Mouse (Mus musculus) kidney, adult 11 months (tissue): ENCODE measurements around the gene Ap3d1.

Experiments
- DNase-seq: peaks from one replicate; pipeline ENCODE4 v3.0.0; 2022

Gene Ap3d1

GRCm38 (mm10) chr10:80742180-80742978 is at the start of gene Ap3d1:
TSS of gene Ap3d1 (minus strand) at chr10:80742264.
- DNase-seq: peak; percentile 100

GRCm38 (mm10) chr10:80791476-80792174 is 49.6 kb upstream of the Ap3d1 start:
- DNase-seq: no peak

- DNase-seq: no peak
These were observed 48.8 kb upstream of the Ap3d1 start for GRCm38 (mm10) chr10:80790761-80791404.

- no peak for DNase-seq
These were observed 45.5 kb upstream of the Ap3d1 start for GRCm38 (mm10) chr10:80787517-80787916.

- DNase-seq: no peak
These were observed 43.9 kb upstream of the Ap3d1 start for GRCm38 (mm10) chr10:80785963-80786362.

- no peak for DNase-seq
These were observed 42.8 kb upstream of the Ap3d1 start for GRCm38 (mm10) chr10:80784871-80785270.

- no peak for DNase-seq
These were observed 42.2 kb upstream of the Ap3d1 start for GRCm38 (mm10) chr10:80784302-80784701.

- no peak for DNase-seq
These were observed 37.5 kb upstream of the Ap3d1 start for GRCm38 (mm10) chr10:80779565-80779964.

- no peak for DNase-seq
These were observed 35.1 kb upstream of the Ap3d1 start for GRCm38 (mm10) chr10:80777123-80777522.

- DNase-seq: no peak
These were observed 34.4 kb upstream of the Ap3d1 start for GRCm38 (mm10) chr10:80776358-80776869.

GRCm38 (mm10) chr10:80775731-80776130 is 33.7 kb upstream of the Ap3d1 start:
- DNase-seq: no peak

- no peak for DNase-seq
These were observed 32.9 kb upstream of the Ap3d1 start for GRCm38 (mm10) chr10:80774981-80775380.

- DNase-seq: peak; percentile 74
These were observed 32.5 kb upstream of the Ap3d1 start for GRCm38 (mm10) chr10:80774549-80774948.

- no peak for DNase-seq
These were observed 31.8 kb upstream of the Ap3d1 start for GRCm38 (mm10) chr10:80773816-80774215.

GRCm38 (mm10) chr10:80768365-80768764 is 26.3 kb upstream of the Ap3d1 start:
- DNase-seq: no peak

GRCm38 (mm10) chr10:80766161-80766815 is 24.2 kb upstream of the Ap3d1 start:
- DNase-seq: peak; percentile 66

GRCm38 (mm10) chr10:80765746-80766145 is 23.7 kb upstream of the Ap3d1 start:
- DNase-seq: no peak

GRCm38 (mm10) chr10:80763502-80763901 is 21.4 kb upstream of the Ap3d1 start:
- no peak for DNase-seq

GRCm38 (mm10) chr10:80761821-80762220 is 19.8 kb upstream of the Ap3d1 start:
- no peak for DNase-seq

- peak; percentile 28 for DNase-seq
These were observed 18.8 kb upstream of the Ap3d1 start for GRCm38 (mm10) chr10:80760596-80761524.

- no peak for DNase-seq
These were observed 16.6 kb upstream of the Ap3d1 start for GRCm38 (mm10) chr10:80758651-80759050.

- DNase-seq: peak; percentile 89
These were observed 15.7 kb upstream of the Ap3d1 start for GRCm38 (mm10) chr10:80757717-80758116.
